Mouse (Mus musculus): ENCODE results near the gene Vmn1r2. TPM values are rescaled to one million over a fixed set of nuclear protein-coding genes. Genes with fewer than 3 reads are reported as not detected.
"Not testable (repeated sequence)": the region's sequence is repeated elsewhere in the genome, so short reads cannot be mapped to it uniquely, and the experiment has no call there.

Vmn1r2 gene
- polyA plus RNA-seq, 1 experiment from 2014 or later: not detected

DNA sequence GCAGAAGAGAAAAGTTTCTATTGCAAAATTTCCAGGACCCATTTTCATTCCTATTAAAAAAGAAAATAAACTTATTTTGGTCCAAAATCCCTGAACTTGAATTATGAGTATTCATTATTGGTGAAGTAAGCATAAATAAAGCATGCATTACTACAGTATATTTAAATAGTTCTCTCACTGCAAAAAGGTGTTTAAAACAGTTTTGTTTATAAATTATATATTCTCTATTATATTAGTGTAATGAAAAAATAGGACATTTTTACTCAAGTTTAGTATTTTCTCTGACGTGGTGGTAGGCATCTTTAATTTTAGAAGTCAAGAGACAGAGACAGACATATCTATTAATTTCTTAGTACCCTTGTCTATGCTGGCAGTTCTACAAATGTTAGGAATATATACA lies 18.1 kb downstream of the Vmn1r2 start, which contains the start of gene Vmn1r3:
Gene Vmn1r3, minus strand, starts transcription at position 101 of the 400 bp plus-strand sequence.
- H3K4me3 ChIP-seq (ENCODE audit: low read depth, low read length): not testable (repeated sequence)
- WGBS: 75% methylated on average over 1 of the region's 1 CpGs

DNA sequence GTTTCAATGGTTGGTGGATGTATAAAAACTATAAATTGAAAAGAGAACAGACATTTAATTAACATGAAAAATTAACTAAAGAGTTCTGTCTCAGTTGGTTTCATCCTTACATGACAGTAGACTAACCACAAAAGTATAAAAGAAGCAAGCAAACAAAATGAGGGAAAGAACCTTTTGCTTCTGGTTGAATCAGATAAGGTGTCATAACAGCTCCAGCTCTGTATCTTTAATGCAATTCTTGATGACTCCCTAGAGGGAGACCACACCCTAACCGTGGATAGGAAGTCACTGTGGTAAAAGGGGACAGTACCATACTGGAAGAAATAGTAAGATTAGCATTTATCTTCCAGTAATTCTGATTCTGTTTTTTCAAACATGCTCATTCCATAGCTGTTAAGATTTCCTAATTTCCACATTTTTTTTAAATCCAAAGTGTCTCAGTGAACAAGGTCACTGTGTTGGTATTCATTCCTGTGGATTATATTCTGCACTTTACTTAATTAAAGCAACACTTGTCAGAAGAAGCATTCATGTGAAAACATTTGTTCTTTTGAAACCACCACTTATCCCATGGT lies 42.6 kb downstream of the Vmn1r2 start:
- not testable (repeated sequence) for H3K27ac ChIP-seq (ENCODE audit: low read depth); ATAC-seq (replicated peaks; ENCODE audit: low FRiP score, low TSS enrichment, low read depth); DNase-seq (ENCODE audit: low spot score); H3K4me3 ChIP-seq (ENCODE audit: low read depth, low read length); H3K9me3 ChIP-seq (ENCODE audit: control insufficient read depth, low read length); H3K4me1 ChIP-seq (replicated peaks; ENCODE audit: control insufficient read depth, insufficient read depth, low read length); H3K9ac ChIP-seq (ENCODE audit: low read length); H3K4me2 ChIP-seq (ENCODE audit: low read length); H3K36me3 ChIP-seq (ENCODE audit: control insufficient read depth, insufficient read depth, low read length); H3K27me3 ChIP-seq (replicated peaks; ENCODE audit: control insufficient read depth, insufficient read depth, low read length)
- 75% methylated on average over 1 of the region's 1 CpGs for WGBS

More for the DNA sequence above, 18.1 kb downstream of the Vmn1r2 start, which contains the start of gene Vmn1r3:
- H3K4me2 ChIP-seq (ENCODE audit: low read length); H3K27me3 ChIP-seq (replicated peaks; ENCODE audit: control insufficient read depth, insufficient read depth, low read length); H3K9ac ChIP-seq (ENCODE audit: low read length); H3K36me3 ChIP-seq (ENCODE audit: control insufficient read depth, insufficient read depth, low read length); H3K9me3 ChIP-seq (ENCODE audit: control insufficient read depth, low read length); H3K4me1 ChIP-seq (replicated peaks; ENCODE audit: control insufficient read depth, insufficient read depth, low read length); H3K27ac ChIP-seq (ENCODE audit: low read depth); ATAC-seq (replicated peaks; ENCODE audit: low FRiP score, low TSS enrichment, low read depth); DNase-seq (ENCODE audit: low spot score): not testable (repeated sequence)

DNA sequence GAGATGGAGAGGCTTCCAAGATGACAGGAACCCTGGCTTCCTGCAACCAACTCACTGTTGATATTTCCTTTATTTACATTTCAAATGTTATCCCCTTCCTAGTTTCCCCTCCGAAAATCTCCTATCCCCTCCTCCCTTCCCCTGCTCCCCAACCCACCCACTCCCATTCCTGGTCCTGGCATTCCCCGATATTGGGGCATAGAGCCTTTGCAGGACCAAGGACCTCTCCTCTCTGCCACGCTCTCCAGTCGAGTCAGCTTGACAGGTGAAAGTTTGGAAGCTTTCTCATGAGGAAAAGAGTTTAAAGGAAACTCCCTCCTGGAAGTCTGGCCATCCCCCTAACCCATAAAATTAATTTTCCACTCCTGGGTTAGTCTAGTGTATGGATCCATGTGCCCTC lies 46.2 kb downstream of the Vmn1r2 start:
- H3K9ac ChIP-seq (ENCODE audit: low read length); DNase-seq (ENCODE audit: low spot score); ATAC-seq (replicated peaks; ENCODE audit: low FRiP score, low TSS enrichment, low read depth); H3K4me2 ChIP-seq (ENCODE audit: low read length); H3K4me3 ChIP-seq (ENCODE audit: low read depth, low read length); H3K27ac ChIP-seq (ENCODE audit: low read depth); H3K27me3 ChIP-seq (replicated peaks; ENCODE audit: control insufficient read depth, insufficient read depth, low read length); H3K4me1 ChIP-seq (replicated peaks; ENCODE audit: control insufficient read depth, insufficient read depth, low read length); H3K36me3 ChIP-seq (ENCODE audit: control insufficient read depth, insufficient read depth, low read length); H3K9me3 ChIP-seq (ENCODE audit: control insufficient read depth, low read length): not testable (repeated sequence)
- 58% methylated on average over 3 of the region's 4 CpGs for WGBS

DNA sequence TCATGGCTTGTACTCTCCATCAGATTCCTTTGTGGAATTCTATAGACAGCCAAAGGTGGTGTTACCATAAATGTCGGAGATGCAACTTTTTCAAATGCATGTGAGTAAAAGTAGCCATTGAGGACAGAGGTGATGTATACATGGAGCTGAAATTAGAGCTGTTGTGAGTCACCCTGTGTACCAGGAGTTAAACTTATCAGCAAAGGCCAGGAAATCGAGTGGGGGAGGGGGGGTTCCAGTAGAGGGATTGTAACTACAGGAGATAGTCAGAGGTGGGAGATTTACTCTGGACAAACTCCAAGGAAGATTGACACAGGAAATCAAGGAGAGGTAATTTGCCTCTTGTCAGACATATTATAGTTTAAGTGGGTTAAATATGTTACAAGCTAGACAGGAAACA lies 49.3 kb downstream of the Vmn1r2 start:
- H3K4me1 ChIP-seq (replicated peaks; ENCODE audit: control insufficient read depth, insufficient read depth, low read length); DNase-seq (ENCODE audit: low spot score); H3K9ac ChIP-seq (ENCODE audit: low read length); ATAC-seq (replicated peaks; ENCODE audit: low FRiP score, low TSS enrichment, low read depth); H3K27ac ChIP-seq (ENCODE audit: low read depth); H3K27me3 ChIP-seq (replicated peaks; ENCODE audit: control insufficient read depth, insufficient read depth, low read length); H3K4me2 ChIP-seq (ENCODE audit: low read length); H3K4me3 ChIP-seq (ENCODE audit: low read depth, low read length); H3K9me3 ChIP-seq (ENCODE audit: control insufficient read depth, low read length); H3K36me3 ChIP-seq (ENCODE audit: control insufficient read depth, insufficient read depth, low read length): not testable (repeated sequence)
- 77% methylated on average over 2 of the region's 2 CpGs for WGBS

Other genes starting within 250 kb of the Vmn1r2 start
- gene Vmn1r3, start 18.0 kb downstream of the Vmn1r2 start, polyA plus RNA-seq (2014; fragmentation: Nextera tagmentation; extraction: Ambion mirVana): not detected in 2 replicates

Measured in intestine, embryonic 14.5 days (tissue).